Mouse (Mus musculus) mesoderm, embryonic 11.5 days (tissue): ENCODE results near the gene Mup3.
"Not testable (repeated sequence)": the region's sequence is repeated elsewhere in the genome, so short reads cannot be mapped to it uniquely, and the experiment has no call there.

Source experiments
- DNase-seq: peaks from one replicate; pipeline ENCODE4 v3.0.0-alpha.2; 2012; ENCODE audit warnings: low read depth, low spot score

Gene Mup3

DNA sequence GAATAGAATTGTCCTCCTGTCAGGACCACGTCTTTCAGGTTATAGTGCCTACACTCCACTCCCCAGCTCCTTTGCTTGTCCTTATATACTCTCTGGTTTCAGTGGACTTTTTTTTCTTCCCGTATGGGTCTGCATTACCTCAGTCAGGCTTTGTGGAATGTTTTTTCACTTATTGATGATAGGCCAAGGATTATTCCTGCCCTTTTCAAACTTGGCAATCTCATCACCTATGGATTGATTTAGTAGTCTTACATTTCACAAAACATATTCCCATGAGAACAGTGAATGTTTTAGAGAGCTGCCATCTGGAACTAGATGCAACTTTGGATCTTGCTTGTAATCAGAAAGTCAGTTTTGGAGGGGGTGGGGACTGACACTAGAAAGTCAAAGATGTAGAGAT is at the start of gene Mup3:
Gene Mup3 (minus strand): TSS at position 102 of the 400 bp plus-strand sequence.
- no peak for DNase-seq

DNA sequence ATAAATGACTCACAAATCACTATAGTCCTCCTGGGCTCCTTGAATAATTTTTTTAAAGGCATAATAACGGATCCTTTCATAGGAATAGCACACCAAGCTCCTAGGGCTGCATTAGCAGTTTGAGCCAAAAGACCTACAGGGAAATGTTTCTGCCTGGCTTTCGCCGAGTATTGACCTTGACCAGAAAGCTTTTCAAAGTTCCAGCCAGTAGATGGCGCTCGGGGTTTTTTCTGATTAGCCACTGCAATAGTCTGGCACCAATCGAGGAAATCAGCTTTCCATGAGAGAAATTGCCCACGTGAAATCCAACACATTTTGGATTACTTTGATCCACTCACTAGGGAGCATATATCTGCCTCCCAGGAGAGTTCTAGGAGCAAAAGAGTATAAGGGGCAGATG is 46.6 kb upstream of the Mup3 start:
- DNase-seq, result peak; percentile 14

DNA sequence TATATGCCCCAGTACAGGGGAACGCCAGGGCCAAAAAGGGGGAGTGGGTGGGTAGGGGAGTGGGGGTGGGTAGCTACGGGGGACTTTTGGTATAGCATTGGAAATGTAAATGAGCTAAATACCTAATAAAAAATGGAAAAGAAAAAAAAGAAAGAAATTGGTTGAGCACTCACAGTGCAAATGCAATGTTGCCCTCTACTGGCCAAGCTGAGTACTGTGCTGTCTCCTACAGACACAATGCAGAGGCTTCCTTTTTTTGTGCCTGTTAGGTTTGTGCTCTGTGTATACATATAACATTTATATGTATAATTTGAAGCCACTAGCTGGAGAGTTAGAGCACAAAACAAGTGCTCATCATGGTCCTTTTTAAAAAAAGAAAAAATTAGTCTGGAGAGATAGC is 16.2 kb upstream of the Mup3 start:
- peak; percentile 33 for DNase-seq

DNA sequence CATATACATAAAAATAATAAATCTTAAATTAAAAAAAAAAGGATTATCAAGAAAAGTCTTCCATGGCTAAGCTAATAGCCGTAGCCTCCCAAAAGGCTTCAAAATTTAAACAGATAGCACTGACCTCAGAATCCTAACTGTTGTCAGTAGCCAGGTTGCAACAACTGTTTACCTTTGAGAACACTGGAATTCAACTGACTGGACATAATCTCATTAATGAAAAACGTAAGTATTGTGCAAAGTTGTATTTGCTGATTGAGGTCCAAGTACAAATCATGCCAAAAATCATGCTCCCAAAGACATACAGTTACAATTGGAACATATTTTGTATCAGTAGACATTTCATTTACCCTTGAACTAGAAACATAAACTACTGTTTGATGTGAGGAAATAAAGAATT is 811 bp upstream of the Mup3 start:
- no peak for DNase-seq

DNA sequence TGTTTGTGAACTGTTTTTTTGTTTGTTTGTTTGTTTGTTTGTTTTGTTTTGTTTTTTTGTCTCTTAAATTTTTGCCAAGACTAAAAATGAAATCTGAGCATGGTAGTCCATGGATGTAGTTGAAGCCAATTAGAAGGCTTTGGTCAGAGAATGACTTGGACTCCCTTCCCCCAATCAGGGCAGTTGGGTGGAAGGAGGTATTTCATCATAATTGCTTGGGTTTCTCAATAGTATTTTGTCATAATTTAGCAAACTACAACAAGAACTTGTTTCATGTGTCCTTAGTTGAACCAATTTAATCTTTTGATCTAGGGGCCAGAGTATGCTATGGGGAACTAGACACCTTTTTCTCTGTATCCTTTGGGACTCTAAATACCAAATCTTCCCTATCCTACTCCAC is 4.4 kb downstream of the Mup3 start:
- DNase-seq, result no peak

DNA sequence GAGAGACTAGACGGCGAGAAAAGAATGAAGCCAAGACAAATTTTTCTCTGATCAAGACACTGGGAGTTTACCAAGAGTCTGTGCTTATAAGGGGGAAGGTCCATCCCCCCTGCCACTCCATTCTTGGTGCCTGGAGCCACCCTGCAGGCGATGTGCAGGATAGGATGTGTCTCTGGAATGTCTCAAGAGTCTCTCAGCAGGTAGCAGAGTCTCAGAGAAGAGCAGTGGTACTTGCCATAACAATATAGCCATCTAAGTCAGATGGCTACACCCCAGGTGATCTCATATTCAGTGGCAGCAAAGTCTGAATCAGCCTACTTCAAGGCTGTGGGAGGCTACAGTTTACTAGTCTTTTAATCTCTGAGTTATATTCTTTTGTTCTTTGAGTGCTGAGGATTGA is 12.0 kb downstream of the Mup3 start:
- no peak for DNase-seq

DNA sequence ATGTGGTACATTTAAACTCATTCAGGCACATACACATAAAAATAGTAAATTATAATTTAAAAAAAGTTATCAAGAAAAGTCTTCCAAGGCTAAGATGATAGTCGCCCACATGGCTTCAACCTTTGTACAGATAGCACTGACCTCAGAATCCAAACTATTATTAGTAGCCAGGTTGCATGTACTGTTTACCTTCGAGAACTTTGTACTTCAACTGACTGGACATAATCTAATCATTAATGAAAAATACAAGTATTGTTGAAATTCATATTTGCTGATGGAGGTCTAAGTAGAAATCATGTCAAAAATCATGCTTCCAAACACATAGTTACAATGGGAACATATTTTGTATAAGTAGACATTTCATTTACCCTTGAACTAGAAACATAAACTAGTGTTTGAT is 32.4 kb downstream of the Mup3 start:
- not testable (repeated sequence) for DNase-seq

DNA sequence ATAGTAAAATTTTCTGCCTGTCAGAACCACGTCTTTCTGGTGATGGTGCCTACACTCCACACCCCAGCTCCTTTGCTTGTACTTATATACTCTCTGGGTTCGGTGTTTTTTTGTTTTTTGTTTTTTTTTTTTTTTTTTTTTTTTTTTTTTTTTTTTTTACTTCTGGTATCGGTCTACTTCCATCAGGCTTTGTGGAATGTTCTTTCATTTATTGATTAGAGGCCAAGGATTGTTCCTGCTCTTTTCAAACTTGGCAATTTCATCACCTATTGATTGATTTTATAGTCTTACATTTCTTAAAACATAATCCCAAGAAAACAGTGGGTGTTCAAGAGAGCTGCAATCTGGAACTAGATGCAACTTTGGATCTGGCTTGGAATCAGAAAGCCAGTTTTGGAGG is 33.1 kb downstream of the Mup3 start, which contains the start of gene Mup20:
Gene Mup20 (minus strand): TSS at position 101 of the 400 bp plus-strand sequence.
- not testable (repeated sequence) for DNase-seq
